Mouse (Mus musculus) stomach, postnatal 0 days (tissue): Measurements from ENCODE around the gene Map3k14.

Source experiments
- CTCF ChIP-seq: IDR thresholded peaks from 2 replicates; pipeline ENCODE4 v1.5.1; 2016; ENCODE audit warnings: antibody characterized with exemption, low read depth, mild to moderate bottlenecking, moderate library complexity
- EP300 ChIP-seq: optimal IDR thresholded peaks from 2 replicates; pipeline ENCODE3; 2016; ENCODE audit warnings: antibody characterized with exemption

DNA sequence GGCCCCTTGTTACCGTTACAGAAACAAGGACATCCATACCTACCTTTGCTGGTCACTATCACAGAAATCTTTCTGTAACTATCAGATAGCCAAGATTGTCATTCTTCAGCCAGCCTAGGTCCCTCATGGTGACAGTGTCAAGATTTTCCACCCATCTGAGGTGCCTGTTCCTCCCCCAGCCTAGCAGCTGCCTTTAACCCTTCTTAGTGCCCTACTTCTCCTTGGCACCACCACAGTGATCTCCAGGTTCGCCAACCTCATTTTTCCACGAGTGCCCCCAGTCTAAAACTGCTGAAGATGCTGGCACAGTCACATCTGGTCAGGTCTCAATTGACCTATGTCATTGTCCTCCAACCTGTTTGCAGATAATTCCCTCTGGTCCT, 97.2 kb downstream of the Map3k14 start:
- TF ChIP-seq CTCF (no peak), EP300 (no peak)
